Mouse (Mus musculus) forebrain, embryonic 13.5 days (tissue): ENCODE measurements around the gene Iqcb1. TPM values are rescaled to one million over a fixed set of nuclear protein-coding genes. Genes with fewer than 3 reads are reported as not detected.

Source experiments
- ATAC-seq: fragments of 200-750 bp; cut with Nextera tagmentation; 2 replicates; pipeline ENCODE4 v1.8.0; 2017
- H3K27ac ChIP-seq: fragments of 300-500 bp; sonication (generic); 2 replicates; pipeline ENCODE4 v1.5.1; 2015; ENCODE audit warnings: inconsistent platforms, mild to moderate bottlenecking, moderate library complexity
- H3K27me3 ChIP-seq: fragments of 300-500 bp; sonication (generic); 2 replicates; pipeline ENCODE4 v1.6.1; 2015; ENCODE audit warnings: mild to moderate bottlenecking, inconsistent platforms
- H3K36me3 ChIP-seq: fragments of 300-500 bp; sonication (generic); 2 replicates; pipeline ENCODE4 v1.6.1; 2015; ENCODE audit warnings: mild to moderate bottlenecking, inconsistent platforms; ENCODE audit not compliant: poor library complexity, severe bottlenecking
- H3K4me1 ChIP-seq: fragments of 300-500 bp; sonication (generic); 2 replicates; pipeline ENCODE4 v1.6.1; 2015; ENCODE audit warnings: inconsistent platforms
- H3K4me2 ChIP-seq: fragments of 300-500 bp; sonication (generic); 2 replicates; pipeline ENCODE4 v1.6.1; 2015; ENCODE audit warnings: inconsistent platforms, mild to moderate bottlenecking, moderate library complexity
- H3K4me3 ChIP-seq: fragments of 300-500 bp; sonication (generic); 2 replicates; pipeline ENCODE4 v1.5.1; 2015; ENCODE audit warnings: mild to moderate bottlenecking, inconsistent platforms
- H3K9ac ChIP-seq: fragments of 300-500 bp; sonication (generic); 2 replicates; pipeline ENCODE4 v1.6.1; 2015; ENCODE audit warnings: mild to moderate bottlenecking, inconsistent platforms
- H3K9me3 ChIP-seq: fragments of 300-500 bp; sonication (generic); replicated peaks from 2 replicates; pipeline ENCODE4 v1.6.1; 2016; ENCODE audit warnings: inconsistent platforms
- WGBS: fragments of 180-500 bp; shearing (Covaris S2); methylation state at CpG from one replicate; pipeline ENCODE4 v1.1.7; 2015; 5-methylcytosine and 5-hydroxymethylcytosine counted together
- polyA plus RNA-seq: library from polyadenylated mRNA; unstranded; fragments of >200 nt; fragmentation: Nextera tagmentation; extraction: Ambion mirVana; gene quantifications from 2 replicates; pipeline ENCODE4 v1.2.1, GENCODE M21; 2015

Gene Iqcb1
- polyA plus RNA-seq: 60.3 and 60.4 TPM in 2 replicates

DNA sequence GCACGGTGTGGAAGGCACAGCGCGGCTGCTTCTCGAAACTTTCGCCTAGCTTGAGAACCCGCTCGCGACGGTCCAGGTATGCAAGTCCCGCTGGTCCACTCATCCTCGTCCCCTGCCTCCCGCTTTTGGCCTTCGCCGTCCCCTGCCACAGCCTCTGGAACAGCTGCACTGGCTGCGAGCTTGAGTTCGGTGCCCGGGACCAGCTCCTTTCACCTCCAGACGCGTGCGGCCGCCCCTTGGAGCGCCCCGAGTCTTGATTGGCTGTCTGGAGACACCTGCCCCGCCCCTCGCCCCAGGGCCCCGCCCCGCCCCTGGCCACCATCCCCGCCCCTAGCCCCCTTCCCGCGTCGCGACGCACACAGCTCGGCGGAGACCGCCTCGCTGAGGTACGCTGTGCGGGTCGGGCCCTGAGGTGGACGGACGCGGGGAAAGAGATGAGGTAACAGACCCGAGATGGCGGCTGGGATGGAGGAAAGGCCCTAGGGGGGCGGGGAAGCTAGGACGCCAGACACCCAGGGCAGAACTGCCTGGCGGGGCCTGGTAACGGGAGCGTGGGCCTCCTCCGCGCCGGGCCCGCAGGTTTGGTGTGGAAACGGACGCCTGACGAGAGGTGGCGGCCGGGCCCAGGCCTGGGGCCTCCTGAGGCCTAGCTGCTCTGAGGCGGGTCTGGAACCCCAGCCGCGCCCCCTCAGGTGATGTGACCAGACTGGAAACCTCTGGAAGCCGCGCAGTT, at the start of gene Iqcb1:
Gene Iqcb1, plus strand, starts transcription at position 332 of the 733 bp plus-strand sequence.
- peaks cover 16% of the 10 kb centered on the region for H3K4me1 ChIP-seq
- H3K27me3 ChIP-seq: peaks cover 3% of the 10 kb centered on the region; the same call in 1 of the 2 replicates
- no peaks in the 10 kb centered on the region for H3K9me3 ChIP-seq
- peak; percentile 99 for ATAC-seq
- 1% methylated on average over 63 of the region's 64 CpGs for WGBS
- H3K36me3 ChIP-seq: 0 out of 2 replicates have a peak, but pooled peaks cover 4% of the 10 kb centered on the region
- H3K4me2 ChIP-seq: peak within 1 kb of the TSS; percentile 73
- H3K4me3 ChIP-seq: peak within 1 kb of the TSS; percentile 87
- peak within 1 kb of the TSS; percentile 75 for H3K27ac ChIP-seq
- H3K9ac ChIP-seq: peak within 1 kb of the TSS; percentile 95

DNA sequence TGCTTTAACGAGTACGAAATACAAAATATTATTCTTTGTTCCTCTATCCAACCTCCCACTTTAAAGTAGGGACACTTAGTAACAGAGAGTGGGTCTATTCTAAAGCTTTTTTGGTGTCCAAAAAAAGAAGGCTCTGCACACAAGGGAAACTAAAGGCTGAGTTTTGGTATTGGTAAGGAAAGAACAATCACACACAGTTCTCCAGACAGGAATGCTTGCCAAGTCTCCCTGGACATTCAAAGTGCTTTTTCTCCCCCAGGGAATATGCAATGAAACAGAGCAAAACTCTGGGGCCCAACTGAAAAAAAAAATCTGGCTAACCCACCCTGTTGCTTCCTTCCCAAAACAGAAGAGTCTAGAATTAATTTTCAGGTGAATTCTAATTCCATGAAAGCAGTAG, 44.0 kb upstream of the Iqcb1 start:
- 53% methylated on average over 2 of the region's 2 CpGs for WGBS
- Histone ChIP-seq H3K27me3 (no peaks in the 10 kb centered on the region), H3K4me1 (peaks cover 4% of the 10 kb centered on the region; the same call in 1 of the 2 replicates), H3K27ac (peak overlapping the region; percentile 73), H3K36me3 (no peaks in the 10 kb centered on the region), H3K4me2 (peak overlapping the region; percentile 46), H3K9ac (no peak overlapping the region), H3K9me3 (no peaks in the 10 kb centered on the region), H3K4me3 (peak overlapping the region; percentile 28)
- peak; percentile 33 for ATAC-seq

- no peak within 1 kb of the TSS for H3K9ac ChIP-seq
- H3K9me3 ChIP-seq: no peaks in the 10 kb centered on the region
- H3K4me2 ChIP-seq: peak within 1 kb of the TSS; percentile 46
- peak within 1 kb of the TSS; percentile 73 for H3K27ac ChIP-seq
- H3K27me3 ChIP-seq: no peaks in the 10 kb centered on the region
- peak within 1 kb of the TSS; percentile 28 for H3K4me3 ChIP-seq
- H3K36me3 ChIP-seq: no peaks in the 10 kb centered on the region
- H3K4me1 ChIP-seq: peaks cover 4% of the 10 kb centered on the region; the same call in 1 of the 2 replicates
- 60% methylated on average over 10 of the region's 10 CpGs for WGBS
- ATAC-seq: peak; percentile 90
Observed at GRCm38 (mm10) chr16:36784594-36785313, 43.4 kb upstream of the Iqcb1 start, which contains the start of gene Slc15a2. Slc15a2 (minus strand) TSS chr16:36784962.

DNA sequence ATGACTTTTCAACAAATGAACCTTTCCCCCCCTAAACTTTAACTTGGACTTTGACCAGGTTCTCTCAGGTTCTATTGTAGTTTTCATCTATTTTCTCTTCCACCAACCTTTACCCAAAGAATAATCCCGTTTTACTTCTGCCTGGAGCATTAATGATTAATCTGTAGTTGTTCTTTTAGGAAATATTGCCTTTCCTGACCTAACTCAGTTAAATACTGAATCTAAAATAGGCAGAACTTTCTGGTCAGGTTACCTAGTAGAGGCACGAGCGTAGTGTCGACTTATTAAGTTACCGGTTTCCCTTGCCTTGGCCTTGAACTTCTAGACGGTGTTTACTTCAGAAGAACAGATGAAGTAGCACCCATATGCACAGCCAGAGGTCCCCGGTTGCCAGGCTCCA, 41.7 kb upstream of the Iqcb1 start:
- no peak overlapping the region for H3K4me2 ChIP-seq
- H3K27ac ChIP-seq: no peak overlapping the region
- WGBS: 93% methylated on average over 7 of the region's 7 CpGs
- ATAC-seq: no peak
- H3K9ac ChIP-seq: no peak overlapping the region
- no peaks in the 10 kb centered on the region for H3K36me3 ChIP-seq
- H3K4me3 ChIP-seq: no peak overlapping the region
- no peaks in the 10 kb centered on the region for H3K27me3 ChIP-seq
- H3K4me1 ChIP-seq: peaks cover 4% of the 10 kb centered on the region; the same call in 1 of the 2 replicates
- no peaks in the 10 kb centered on the region for H3K9me3 ChIP-seq

GRCm38 (mm10) chr16:36790166-36790565, 38.0 kb upstream of the Iqcb1 start:
- ATAC-seq: no peak
- H3K27ac ChIP-seq: no peak overlapping the region
- no peaks in the 10 kb centered on the region for H3K36me3 ChIP-seq
- H3K9me3 ChIP-seq: no peaks in the 10 kb centered on the region
- H3K4me2 ChIP-seq: no peak overlapping the region
- no peaks in the 10 kb centered on the region for H3K27me3 ChIP-seq
- no peak overlapping the region for H3K4me3 ChIP-seq
- H3K9ac ChIP-seq: no peak overlapping the region
- WGBS: 92% methylated on average over 4 of the region's 4 CpGs
- no peaks in the 10 kb centered on the region for H3K4me1 ChIP-seq

GRCm38 (mm10) chr16:36794976-36795375, 33.2 kb upstream of the Iqcb1 start:
- Histone ChIP-seq H3K36me3 (no peaks in the 10 kb centered on the region), H3K27ac (no peak overlapping the region), H3K4me2 (no peak overlapping the region), H3K4me1 (no peaks in the 10 kb centered on the region), H3K9ac (no peak overlapping the region), H3K9me3 (no peaks in the 10 kb centered on the region), H3K4me3 (no peak overlapping the region), H3K27me3 (no peaks in the 10 kb centered on the region)
- no peak for ATAC-seq
- 92% methylated on average over 2 of the region's 2 CpGs for WGBS

DNA sequence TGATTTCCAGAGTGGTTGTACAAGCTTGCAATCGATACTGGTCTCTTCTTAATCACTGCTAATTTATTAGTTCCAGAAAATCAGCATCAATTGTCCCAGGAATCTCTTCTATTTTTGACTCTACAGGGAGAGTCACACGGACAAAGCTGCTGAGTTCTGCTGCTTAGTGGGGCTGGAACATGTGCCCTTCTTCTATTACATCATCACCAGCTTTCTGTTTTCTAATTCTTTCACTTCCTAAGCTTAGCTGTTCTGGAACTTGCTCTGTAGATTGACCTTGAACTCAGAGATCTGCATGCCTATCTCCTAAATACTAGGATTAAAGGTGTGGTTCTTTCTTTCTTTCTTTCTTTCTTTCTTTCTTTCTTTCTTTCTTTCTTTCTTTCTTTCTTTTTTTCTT, 29.9 kb upstream of the Iqcb1 start:
- no peak overlapping the region for H3K4me2 ChIP-seq
- no peak overlapping the region for H3K27ac ChIP-seq
- H3K4me3 ChIP-seq: no peak overlapping the region
- H3K4me1 ChIP-seq: no peaks in the 10 kb centered on the region
- ATAC-seq: no peak
- no peak overlapping the region for H3K9ac ChIP-seq
- H3K27me3 ChIP-seq: no peaks in the 10 kb centered on the region
- no peaks in the 10 kb centered on the region for H3K9me3 ChIP-seq
- 85% methylated on average over 2 of the region's 2 CpGs for WGBS
- no peaks in the 10 kb centered on the region for H3K36me3 ChIP-seq

DNA sequence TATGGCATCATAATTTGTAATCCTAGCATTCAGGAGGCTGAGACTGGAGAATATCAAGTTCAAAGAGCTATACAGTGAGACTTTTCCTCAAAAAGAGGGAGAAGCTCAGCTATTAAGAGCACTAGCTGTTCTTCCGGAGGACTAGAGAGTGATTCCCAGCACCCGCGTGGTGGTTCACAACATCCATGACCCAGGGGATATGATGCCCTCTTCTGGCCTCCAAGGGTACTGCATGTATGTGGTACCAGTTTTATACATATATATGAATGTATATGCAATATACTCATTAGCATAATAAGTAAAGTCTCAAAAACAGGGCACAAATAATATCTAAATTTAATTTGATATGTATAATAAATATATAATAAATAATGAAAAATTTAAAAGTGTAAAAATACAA, 25.8 kb upstream of the Iqcb1 start:
- H3K9me3 ChIP-seq: no peaks in the 10 kb centered on the region

DNA sequence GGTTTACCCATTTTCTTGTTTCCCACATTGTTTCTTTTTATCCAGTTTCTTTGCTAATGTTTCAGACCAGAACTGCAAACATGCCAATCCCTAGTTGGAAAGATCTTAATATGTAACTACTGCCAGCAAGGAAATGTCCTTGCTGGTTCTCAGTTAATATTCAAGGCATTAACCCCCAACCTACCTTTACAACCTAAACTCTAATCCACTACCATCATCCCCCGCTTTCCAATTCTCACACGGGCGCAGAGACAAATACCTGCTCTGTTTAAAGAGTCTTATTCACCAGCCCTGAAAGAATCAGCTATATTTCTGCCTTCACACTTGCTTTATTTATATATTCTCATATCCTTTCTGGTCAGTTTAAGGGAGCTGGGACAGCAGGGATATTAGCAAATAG, 19.6 kb upstream of the Iqcb1 start:
- ATAC-seq: no peak
- Histone ChIP-seq H3K9me3 (no peaks in the 10 kb centered on the region), H3K27ac (no peak overlapping the region), H3K27me3 (no peaks in the 10 kb centered on the region), H3K4me2 (no peak overlapping the region), H3K4me3 (no peak overlapping the region), H3K4me1 (no peaks in the 10 kb centered on the region), H3K36me3 (no peaks in the 10 kb centered on the region), H3K9ac (no peak overlapping the region)
- WGBS: 89% methylated on average over 3 of the region's 3 CpGs

More for the DNA sequence above, 25.8 kb upstream of the Iqcb1 start:
- Histone ChIP-seq H3K27me3 (no peaks in the 10 kb centered on the region), H3K9ac (no peak overlapping the region), H3K4me1 (no peaks in the 10 kb centered on the region), H3K27ac (no peak overlapping the region), H3K36me3 (no peaks in the 10 kb centered on the region), H3K4me3 (no peak overlapping the region), H3K4me2 (no peak overlapping the region)
- no peak for ATAC-seq
- 86% methylated on average over 3 of the region's 3 CpGs for WGBS

DNA sequence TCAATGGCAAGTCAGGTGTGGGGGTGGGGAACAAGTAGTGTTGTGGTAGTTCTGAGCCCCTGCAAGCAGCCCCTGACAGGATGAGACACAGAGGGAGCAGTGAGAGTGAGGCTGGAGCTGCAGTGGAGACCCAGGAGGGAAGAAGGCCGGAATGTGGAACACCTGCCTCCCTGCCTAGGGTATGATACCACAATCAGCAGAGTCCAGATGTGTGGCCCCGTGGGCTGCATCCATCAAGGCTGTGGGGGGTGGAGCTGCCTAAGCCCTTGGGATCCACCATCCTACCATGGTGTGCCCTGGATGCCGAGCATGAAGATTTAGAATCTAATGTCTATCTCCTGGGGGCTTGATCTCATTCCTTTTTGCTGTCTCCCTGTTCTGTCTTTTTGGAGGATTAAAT, 14.5 kb upstream of the Iqcb1 start:
- Histone ChIP-seq H3K4me3 (no peak overlapping the region), H3K27me3 (no peaks in the 10 kb centered on the region), H3K4me2 (no peak overlapping the region), H3K27ac (no peak overlapping the region), H3K9ac (no peak overlapping the region), H3K9me3 (no peaks in the 10 kb centered on the region), H3K36me3 (no peaks in the 10 kb centered on the region), H3K4me1 (no peaks in the 10 kb centered on the region)
- ATAC-seq: no peak
- 76% methylated on average over 3 of the region's 3 CpGs for WGBS

DNA sequence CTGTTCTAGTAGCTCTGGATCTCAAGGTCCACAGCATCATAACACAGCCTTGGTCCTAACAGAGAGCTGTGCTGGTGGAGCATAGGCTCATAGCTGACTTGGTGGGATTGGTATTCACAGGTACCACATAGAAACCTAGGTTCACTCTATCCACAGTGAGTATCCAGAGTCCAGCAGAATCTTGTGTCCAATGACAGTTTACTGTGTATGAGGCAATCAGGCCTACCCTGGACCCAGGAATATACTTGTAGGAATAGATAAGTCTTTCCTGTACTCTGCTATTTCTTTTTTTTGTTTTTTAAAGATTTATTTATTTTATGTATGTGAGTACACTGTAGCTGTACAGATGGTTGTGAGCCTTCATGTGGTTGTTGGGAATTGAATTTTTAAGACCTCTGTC, 11.3 kb upstream of the Iqcb1 start:
- no peaks in the 10 kb centered on the region for H3K4me1 ChIP-seq
- ATAC-seq: peak; percentile 68

DNA sequence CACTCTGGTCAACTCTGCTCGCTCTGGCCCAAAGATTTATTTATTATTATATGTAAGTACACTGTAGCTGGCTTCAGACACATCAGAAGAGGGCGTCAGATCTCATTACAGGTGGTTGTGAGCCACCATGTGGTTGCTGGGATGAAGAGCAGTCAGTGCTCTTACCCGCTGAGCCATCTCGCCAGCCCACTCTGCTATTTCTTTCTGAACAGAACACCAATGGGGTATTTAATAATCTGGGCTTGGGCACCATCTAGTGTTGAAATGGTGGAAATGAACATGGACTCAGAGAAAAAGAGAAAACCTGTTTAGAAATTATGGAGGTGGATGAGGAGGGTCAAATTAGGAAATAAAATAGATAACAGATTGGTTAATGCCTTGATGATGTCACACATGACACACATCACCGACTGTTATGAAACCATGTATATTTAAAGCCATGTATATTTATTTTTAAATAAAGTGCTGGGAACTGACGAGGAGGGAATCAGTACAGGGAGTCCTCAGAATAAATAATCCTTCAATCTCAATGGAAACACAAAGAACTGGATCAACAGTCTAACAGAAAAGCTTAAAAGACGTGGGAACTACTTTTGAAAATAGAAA, 10.8 kb upstream of the Iqcb1 start:
- Histone ChIP-seq H3K27ac (no peak overlapping the region), H3K4me2 (no peak overlapping the region), H3K4me1 (no peaks in the 10 kb centered on the region), H3K9ac (no peak overlapping the region), H3K4me3 (no peak overlapping the region), H3K9me3 (no peaks in the 10 kb centered on the region), H3K36me3 (no peaks in the 10 kb centered on the region), H3K27me3 (no peaks in the 10 kb centered on the region)
- ATAC-seq: peak; percentile 96
- 19% methylated on average over 7 of the region's 7 CpGs for WGBS

More for the DNA sequence above, 11.3 kb upstream of the Iqcb1 start:
- no peaks in the 10 kb centered on the region for H3K36me3 ChIP-seq
- no peaks in the 10 kb centered on the region for H3K9me3 ChIP-seq
- no peaks in the 10 kb centered on the region for H3K27me3 ChIP-seq
- H3K4me2 ChIP-seq: no peak overlapping the region
- H3K4me3 ChIP-seq: no peak overlapping the region
- no peak overlapping the region for H3K9ac ChIP-seq
- no peak overlapping the region for H3K27ac ChIP-seq
